Mouse (Mus musculus): ENCODE results near the gene Nlgn2. TPM values are rescaled to one million over a fixed set of nuclear protein-coding genes. Genes with fewer than 3 reads are reported as not detected.

The Nlgn2 gene
- polyA plus RNA-seq, 1 experiment from 2014 or later, result 6.4 TPM

GRCm38 (mm10) chr11:69778985-69779384 is 58.6 kb downstream of the Nlgn2 start:
- H3K4me2 ChIP-seq (ENCODE audit: low read depth, low read length), result no peak overlapping the region
- H3K9ac ChIP-seq (ENCODE audit: low read length), result no peak overlapping the region
- H3K9me3 ChIP-seq (replicated peaks; ENCODE audit: control insufficient read depth, low read length), result no peaks in the 10 kb centered on the region
- WGBS, result 56% methylated on average over 7 of the region's 7 CpGs
- no peak overlapping the region for H3K4me3 ChIP-seq (replicated peaks; ENCODE audit: low read length)
- no peaks in the 10 kb centered on the region for H3K36me3 ChIP-seq (ENCODE audit: control insufficient read depth, insufficient read depth, low read length)
- H3K27ac ChIP-seq (ENCODE audit: low read length), result no peak overlapping the region
- no peak for ATAC-seq (ENCODE audit: insufficient read depth, low FRiP score)
- H3K27me3 ChIP-seq (ENCODE audit: control insufficient read depth, insufficient read depth, low read length), result no peaks in the 10 kb centered on the region
- H3K4me1 ChIP-seq (ENCODE audit: control insufficient read depth, insufficient read depth, low read length), result no peaks in the 10 kb centered on the region

GRCm38 (mm10) chr11:69778258-69778982 is 59.2 kb downstream of the Nlgn2 start:
- H3K4me2 ChIP-seq (ENCODE audit: low read depth, low read length), result no peak overlapping the region
- no peaks in the 10 kb centered on the region for H3K4me1 ChIP-seq (ENCODE audit: control insufficient read depth, insufficient read depth, low read length)
- H3K9ac ChIP-seq (ENCODE audit: low read length), result no peak overlapping the region
- WGBS, result 67% methylated on average over 23 of the region's 23 CpGs
- no peaks in the 10 kb centered on the region for H3K36me3 ChIP-seq (ENCODE audit: control insufficient read depth, insufficient read depth, low read length)
- H3K27ac ChIP-seq (ENCODE audit: low read length), result no peak overlapping the region
- H3K9me3 ChIP-seq (replicated peaks; ENCODE audit: control insufficient read depth, low read length), result no peaks in the 10 kb centered on the region
- H3K27me3 ChIP-seq (ENCODE audit: control insufficient read depth, insufficient read depth, low read length), result no peaks in the 10 kb centered on the region
- ATAC-seq (ENCODE audit: insufficient read depth, low FRiP score), result no peak
- no peak overlapping the region for H3K4me3 ChIP-seq (replicated peaks; ENCODE audit: low read length)

DNA sequence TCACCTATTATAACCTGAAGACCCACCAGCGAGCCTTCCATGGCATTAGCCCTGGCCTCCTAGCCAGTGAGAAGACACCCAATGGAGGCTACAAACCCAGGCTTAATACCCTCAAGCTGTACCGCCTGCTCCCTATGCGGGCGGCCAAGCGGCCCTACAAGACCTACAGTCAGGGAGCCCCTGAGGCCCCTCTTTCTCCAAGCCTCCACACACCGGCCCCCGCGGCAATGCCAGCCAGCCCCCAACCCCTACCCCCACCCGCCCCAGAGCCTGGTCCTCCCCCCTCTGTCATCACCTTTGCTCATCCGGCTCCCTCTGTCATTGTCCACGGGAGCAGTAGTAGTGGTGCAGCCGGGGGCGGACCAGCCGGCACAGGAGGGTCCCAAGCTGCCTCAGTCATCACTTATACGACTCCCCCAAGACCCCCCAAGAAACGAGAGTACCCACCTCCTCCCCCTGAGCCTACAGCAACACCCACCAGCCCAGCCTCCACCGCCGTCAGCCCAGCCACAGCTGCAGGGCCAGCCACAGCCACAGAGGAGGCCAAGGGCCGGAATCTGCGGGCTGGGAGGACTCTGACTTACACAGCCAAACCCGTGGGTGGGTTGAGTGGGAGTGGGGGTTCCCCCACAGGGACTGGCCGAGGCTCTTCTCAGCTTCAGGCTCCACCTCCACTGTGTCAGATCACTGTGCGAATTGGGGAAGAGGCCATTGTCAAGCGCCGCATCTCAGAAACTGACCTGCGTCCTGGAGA is 59.9 kb downstream of the Nlgn2 start:
- ATAC-seq (ENCODE audit: insufficient read depth, low FRiP score), result peak; percentile 5; the same call in 1 of the 2 replicates
- 65% methylated on average over 26 of the region's 26 CpGs for WGBS
- no peaks in the 10 kb centered on the region for H3K27me3 ChIP-seq (ENCODE audit: control insufficient read depth, insufficient read depth, low read length)
- no peak overlapping the region for H3K9ac ChIP-seq (ENCODE audit: low read length)
- no peaks in the 10 kb centered on the region for H3K36me3 ChIP-seq (ENCODE audit: control insufficient read depth, insufficient read depth, low read length)
- H3K9me3 ChIP-seq (replicated peaks; ENCODE audit: control insufficient read depth, low read length), result no peaks in the 10 kb centered on the region
- no peak overlapping the region for H3K4me3 ChIP-seq (replicated peaks; ENCODE audit: low read length)
- H3K27ac ChIP-seq (ENCODE audit: low read length), result no peak overlapping the region
- no peaks in the 10 kb centered on the region for H3K4me1 ChIP-seq (ENCODE audit: control insufficient read depth, insufficient read depth, low read length)
- H3K4me2 ChIP-seq (ENCODE audit: low read depth, low read length), result no peak overlapping the region

GRCm38 (mm10) chr11:69776488-69776887 is 61.1 kb downstream of the Nlgn2 start:
- no peak overlapping the region for H3K4me2 ChIP-seq (ENCODE audit: low read depth, low read length)
- no peak for ATAC-seq (ENCODE audit: insufficient read depth, low FRiP score)
- WGBS, result 81% methylated on average over 20 of the region's 20 CpGs
- H3K36me3 ChIP-seq (ENCODE audit: control insufficient read depth, insufficient read depth, low read length), result no peaks in the 10 kb centered on the region
- no peaks in the 10 kb centered on the region for H3K9me3 ChIP-seq (replicated peaks; ENCODE audit: control insufficient read depth, low read length)
- no peak overlapping the region for H3K4me3 ChIP-seq (replicated peaks; ENCODE audit: low read length)
- H3K9ac ChIP-seq (ENCODE audit: low read length), result no peak overlapping the region
- H3K4me1 ChIP-seq (ENCODE audit: control insufficient read depth, insufficient read depth, low read length), result no peaks in the 10 kb centered on the region
- H3K27ac ChIP-seq (ENCODE audit: low read length), result no peak overlapping the region
- no peaks in the 10 kb centered on the region for H3K27me3 ChIP-seq (ENCODE audit: control insufficient read depth, insufficient read depth, low read length)

DNA sequence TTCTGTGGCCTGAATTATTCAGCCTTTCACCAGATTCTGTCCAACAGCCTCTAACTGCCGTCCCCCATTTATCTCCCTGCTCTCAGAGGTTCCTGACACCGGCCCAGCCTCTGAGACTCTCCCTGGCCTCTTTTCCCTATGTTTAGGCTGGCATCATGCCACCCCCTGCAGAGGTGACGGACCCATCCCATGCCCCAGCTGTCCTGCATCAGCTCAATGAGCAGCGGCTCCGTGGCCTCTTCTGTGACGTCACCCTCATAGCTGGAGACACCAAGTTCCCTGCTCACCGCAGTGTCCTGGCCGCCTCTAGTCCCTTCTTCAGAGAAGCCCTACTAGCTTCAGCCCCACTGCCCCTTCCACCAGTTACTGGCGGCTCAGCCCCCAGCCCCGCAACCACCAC is 61.9 kb downstream of the Nlgn2 start:
- Histone ChIP-seq H3K9ac (ENCODE audit: low read length) (no peak overlapping the region), H3K9me3 (replicated peaks; ENCODE audit: control insufficient read depth, low read length) (no peaks in the 10 kb centered on the region), H3K4me3 (replicated peaks; ENCODE audit: low read length) (no peak overlapping the region), H3K27me3 (ENCODE audit: control insufficient read depth, insufficient read depth, low read length) (no peaks in the 10 kb centered on the region), H3K4me2 (ENCODE audit: low read depth, low read length) (no peak overlapping the region), H3K4me1 (ENCODE audit: control insufficient read depth, insufficient read depth, low read length) (no peaks in the 10 kb centered on the region), H3K36me3 (ENCODE audit: control insufficient read depth, insufficient read depth, low read length) (no peaks in the 10 kb centered on the region), H3K27ac (ENCODE audit: low read length) (no peak overlapping the region)
- WGBS, result 61% methylated on average over 10 of the region's 10 CpGs
- no peak for ATAC-seq (ENCODE audit: insufficient read depth, low FRiP score)

DNA sequence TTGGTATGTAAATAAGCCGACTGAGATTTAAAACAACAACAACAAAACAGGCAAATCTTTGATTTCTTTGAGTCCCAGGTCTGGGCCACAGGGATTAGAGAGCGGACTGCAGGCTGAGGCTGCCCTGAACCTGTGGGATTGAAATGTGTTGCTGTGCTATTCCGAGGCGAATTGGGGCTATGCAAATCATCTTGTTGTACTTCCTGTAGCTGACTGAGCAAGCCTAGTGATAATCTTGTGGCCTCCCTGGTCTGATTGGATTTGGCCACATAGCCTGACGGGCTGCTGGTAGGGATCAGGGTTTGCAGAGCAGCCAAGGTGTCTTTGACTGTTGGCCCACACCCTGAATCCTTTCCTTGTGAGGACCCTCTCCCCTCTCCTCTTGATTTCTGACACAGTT is 62.6 kb downstream of the Nlgn2 start:
- Histone ChIP-seq H3K4me3 (replicated peaks; ENCODE audit: low read length) (no peak overlapping the region), H3K27me3 (ENCODE audit: control insufficient read depth, insufficient read depth, low read length) (no peaks in the 10 kb centered on the region), H3K27ac (ENCODE audit: low read length) (no peak overlapping the region), H3K9ac (ENCODE audit: low read length) (no peak overlapping the region), H3K36me3 (ENCODE audit: control insufficient read depth, insufficient read depth, low read length) (no peaks in the 10 kb centered on the region), H3K4me2 (ENCODE audit: low read depth, low read length) (no peak overlapping the region), H3K4me1 (ENCODE audit: control insufficient read depth, insufficient read depth, low read length) (no peaks in the 10 kb centered on the region), H3K9me3 (replicated peaks; ENCODE audit: control insufficient read depth, low read length) (no peaks in the 10 kb centered on the region)
- ATAC-seq (ENCODE audit: insufficient read depth, low FRiP score), result no peak
- WGBS, result 72% methylated on average over 5 of the region's 5 CpGs

Small RNA genes lying within 50 kb of the gene (microRNA-seq; reads per million reads assigned to microRNA genes)
- not detected for gene Mir6924

Other genes starting within 250 kb of the Nlgn2 start
- gene Atp1b2, start 231.8 kb downstream of the Nlgn2 start, polyA plus RNA-seq (2015; fragmentation: Nextera tagmentation; extraction: Ambion mirVana), result 9.5 and 10.4 TPM in 2 replicates
- 1.3 and 2.2 TPM in 2 replicates for gene Shbg, start 219.9 kb downstream of the Nlgn2 start, polyA plus RNA-seq (2015; fragmentation: Nextera tagmentation; extraction: Ambion mirVana)
- 18.1 and 19.6 TPM in 2 replicates for gene Sat2, start 215.8 kb downstream of the Nlgn2 start, polyA plus RNA-seq (2015; fragmentation: Nextera tagmentation; extraction: Ambion mirVana)
- 20.9 and 22.1 TPM in 2 replicates for gene Fxr2, start 204.8 kb downstream of the Nlgn2 start, polyA plus RNA-seq (2015; fragmentation: Nextera tagmentation; extraction: Ambion mirVana)
- gene Sox15, start 182.5 kb downstream of the Nlgn2 start, polyA plus RNA-seq (2015; fragmentation: Nextera tagmentation; extraction: Ambion mirVana), result 7.7 and 7.9 TPM in 2 replicates
- gene Mpdu1, start 175.1 kb downstream of the Nlgn2 start, polyA plus RNA-seq (2015; fragmentation: Nextera tagmentation; extraction: Ambion mirVana), result 67.7 and 68.8 TPM in 2 replicates
- 18.9 and 19.6 TPM in 2 replicates for gene Cd68, start 171.6 kb downstream of the Nlgn2 start, polyA plus RNA-seq (2015; fragmentation: Nextera tagmentation; extraction: Ambion mirVana)
- gene Eif4a1, start 165.4 kb downstream of the Nlgn2 start, polyA plus RNA-seq (2015; fragmentation: Nextera tagmentation; extraction: Ambion mirVana), result 454 and 462 TPM in 2 replicates
- 66.3 and 68.5 TPM in 2 replicates for gene Senp3, start 155.7 kb downstream of the Nlgn2 start, polyA plus RNA-seq (2015; fragmentation: Nextera tagmentation; extraction: Ambion mirVana)
- 0.59 and 1.0 TPM in 2 replicates for gene Tnfsf13, start 152.0 kb downstream of the Nlgn2 start, polyA plus RNA-seq (2015; fragmentation: Nextera tagmentation; extraction: Ambion mirVana)
- gene Tnfsf12, start 141.9 kb downstream of the Nlgn2 start, polyA plus RNA-seq (2015; fragmentation: Nextera tagmentation; extraction: Ambion mirVana), result 8.8 and 9.6 TPM in 2 replicates
- gene Tnfsfm13, start 141.7 kb downstream of the Nlgn2 start, polyA plus RNA-seq (2015; fragmentation: Nextera tagmentation; extraction: Ambion mirVana), result 2.9 and 4.2 TPM in 2 replicates
- 17.7 and 20.6 TPM in 2 replicates for gene Polr2a, start 79.1 kb downstream of the Nlgn2 start, polyA plus RNA-seq (2015; fragmentation: Nextera tagmentation; extraction: Ambion mirVana)
- gene Slc35g3, start 75.8 kb downstream of the Nlgn2 start, polyA plus RNA-seq (2015; fragmentation: Nextera tagmentation; extraction: Ambion mirVana), result 0.17 TPM in 1 of 2 replicates, not detected in the other
- gene Zbtb4, start 71.9 kb downstream of the Nlgn2 start, polyA plus RNA-seq (2015; fragmentation: Nextera tagmentation; extraction: Ambion mirVana), result 3.4 TPM in 2 replicates
- 5.3 and 10.3 TPM in 2 replicates for gene Chrnb1, start 41.8 kb downstream of the Nlgn2 start, polyA plus RNA-seq (2015; fragmentation: Nextera tagmentation; extraction: Ambion mirVana)
- 1.8 and 2.5 TPM in 2 replicates for gene Fgf11, start 35.9 kb downstream of the Nlgn2 start, polyA plus RNA-seq (2015; fragmentation: Nextera tagmentation; extraction: Ambion mirVana)
- 14.2 and 15.0 TPM in 2 replicates for gene Tmem102, start 32.2 kb downstream of the Nlgn2 start, polyA plus RNA-seq (2015; fragmentation: Nextera tagmentation; extraction: Ambion mirVana)
- gene Gm39566, start 22.5 kb downstream of the Nlgn2 start, polyA plus RNA-seq (2015; fragmentation: Nextera tagmentation; extraction: Ambion mirVana), result 0.03 TPM in 1 of 2 replicates, not detected in the other
- gene Spem2, start 19.3 kb downstream of the Nlgn2 start, polyA plus RNA-seq (2015; fragmentation: Nextera tagmentation; extraction: Ambion mirVana), result not detected in 2 replicates
- gene Spem1, start 15.6 kb downstream of the Nlgn2 start, polyA plus RNA-seq (2015; fragmentation: Nextera tagmentation; extraction: Ambion mirVana), result not detected in 2 replicates
- 377 and 401 TPM in 2 replicates for gene Tmem256, start 730 bp upstream of the Nlgn2 start, polyA plus RNA-seq (2015; fragmentation: Nextera tagmentation; extraction: Ambion mirVana)
- 85.1 and 98.5 TPM in 2 replicates for gene Plscr3, start 8.6 kb upstream of the Nlgn2 start, polyA plus RNA-seq (2015; fragmentation: Nextera tagmentation; extraction: Ambion mirVana)
- gene Tnk1, start 20.9 kb upstream of the Nlgn2 start, polyA plus RNA-seq (2015; fragmentation: Nextera tagmentation; extraction: Ambion mirVana), result 15.3 and 19.1 TPM in 2 replicates
- not detected in 2 replicates for gene Tmem95, start 40.2 kb upstream of the Nlgn2 start, polyA plus RNA-seq (2015; fragmentation: Nextera tagmentation; extraction: Ambion mirVana)
- 15.1 and 24.7 TPM in 2 replicates for gene Kctd11, start 43.6 kb upstream of the Nlgn2 start, polyA plus RNA-seq (2015; fragmentation: Nextera tagmentation; extraction: Ambion mirVana)
- 4.0 and 5.1 TPM in 2 replicates for gene Acap1, start 57.8 kb upstream of the Nlgn2 start, polyA plus RNA-seq (2015; fragmentation: Nextera tagmentation; extraction: Ambion mirVana)
- 4.9 TPM in 2 replicates for gene 2810408A11Rik, start 63.2 kb upstream of the Nlgn2 start, polyA plus RNA-seq (2015; fragmentation: Nextera tagmentation; extraction: Ambion mirVana)
- gene Neurl4, start 63.3 kb upstream of the Nlgn2 start, polyA plus RNA-seq (2015; fragmentation: Nextera tagmentation; extraction: Ambion mirVana), result 7.5 TPM in 2 replicates
- 61.6 and 63.4 TPM in 2 replicates for gene Gps2, start 76.1 kb upstream of the Nlgn2 start, polyA plus RNA-seq (2015; fragmentation: Nextera tagmentation; extraction: Ambion mirVana)
- 1,516 and 1,535 TPM in 2 replicates for gene Eif5a, start 84.2 kb upstream of the Nlgn2 start, polyA plus RNA-seq (2015; fragmentation: Nextera tagmentation; extraction: Ambion mirVana)
- gene Ybx2, start 98.0 kb upstream of the Nlgn2 start, polyA plus RNA-seq (2015; fragmentation: Nextera tagmentation; extraction: Ambion mirVana), result 2.9 and 3.8 TPM in 2 replicates
- gene Slc2a4, start 110.4 kb upstream of the Nlgn2 start, polyA plus RNA-seq (2015; fragmentation: Nextera tagmentation; extraction: Ambion mirVana), result 38.3 and 39.1 TPM in 2 replicates
- 397 and 438 TPM in 2 replicates for gene Cldn7, start 127.0 kb upstream of the Nlgn2 start, polyA plus RNA-seq (2015; fragmentation: Nextera tagmentation; extraction: Ambion mirVana)
- gene Ctdnep1, start 143.4 kb upstream of the Nlgn2 start, polyA plus RNA-seq (2015; fragmentation: Nextera tagmentation; extraction: Ambion mirVana), result 17.5 and 17.7 TPM in 2 replicates
- gene Elp5, start 144.7 kb upstream of the Nlgn2 start, polyA plus RNA-seq (2015; fragmentation: Nextera tagmentation; extraction: Ambion mirVana), result 102 and 103 TPM in 2 replicates
- gene Gabarap, start 153.4 kb upstream of the Nlgn2 start, polyA plus RNA-seq (2015; fragmentation: Nextera tagmentation; extraction: Ambion mirVana), result 485 and 494 TPM in 2 replicates
- 44.3 and 47.9 TPM in 2 replicates for gene Phf23, start 158.0 kb upstream of the Nlgn2 start, polyA plus RNA-seq (2015; fragmentation: Nextera tagmentation; extraction: Ambion mirVana)
- gene Dvl2, start 162.8 kb upstream of the Nlgn2 start, polyA plus RNA-seq (2015; fragmentation: Nextera tagmentation; extraction: Ambion mirVana), result 17.7 and 22.3 TPM in 2 replicates
- gene Acadvl, start 177.6 kb upstream of the Nlgn2 start, polyA plus RNA-seq (2015; fragmentation: Nextera tagmentation; extraction: Ambion mirVana), result 115 and 119 TPM in 2 replicates
- 8.4 and 9.0 TPM in 2 replicates for gene Dlg4, start 179.2 kb upstream of the Nlgn2 start, polyA plus RNA-seq (2015; fragmentation: Nextera tagmentation; extraction: Ambion mirVana)
- gene Asgr1, start 216.3 kb upstream of the Nlgn2 start, polyA plus RNA-seq (2015; fragmentation: Nextera tagmentation; extraction: Ambion mirVana), result 0.31 TPM in 1 of 2 replicates, not detected in the other

All from stomach, embryonic 16.5 days (tissue).